Mouse (Mus musculus) gastrocnemius, adult 8-10 months (tissue): ENCODE data around the gene Ccdc70. TPM values are rescaled to one million over a fixed set of nuclear protein-coding genes. Genes with fewer than 3 reads are reported as not detected.
"Not testable (repeated sequence)": the region's sequence is repeated elsewhere in the genome, so short reads cannot be mapped to it uniquely, and the experiment has no call there.

Experiments
- DNase-seq, 2 experiments: peaks; one replicate each; pipeline ENCODE4 v3.0.0; 2022; ENCODE audit warnings: low spot score in 2 of 2
- total RNA-seq, 4 experiments: library from RNA; stranded (reverse); gene quantifications; 2 replicates each; pipeline ENCODE4 v1.2.4; 2022

Ccdc70 gene
- total RNA-seq = not detected

- DNase-seq = no peak
Observed at GRCm38 (mm10) chr8:21969475-21969874, at the start of gene Ccdc70. TSS of gene Ccdc70 (plus strand) at chr8:21969775.

GRCm38 (mm10) chr8:21930754-21931153 is 38.8 kb upstream of the Ccdc70 start:
- not testable (repeated sequence) for DNase-seq

- no peak for DNase-seq
Observed at GRCm38 (mm10) chr8:21932610-21933009, 37.0 kb upstream of the Ccdc70 start, which contains the start of gene Defb15. TSS of gene Defb15 (minus strand) at chr8:21932710.

- DNase-seq = not testable (repeated sequence)
Observed at GRCm38 (mm10) chr8:21938052-21938451, 31.5 kb upstream of the Ccdc70 start, which contains the start of gene Defb35. TSS of gene Defb35 (plus strand) at chr8:21938352.

GRCm38 (mm10) chr8:21946462-21946861 is 23.1 kb upstream of the Ccdc70 start, which contains the start of gene Defb13:
TSS of gene Defb13 (plus strand) at chr8:21946762.
- DNase-seq = no peak

GRCm38 (mm10) chr8:21947311-21948017 is 22.1 kb upstream of the Ccdc70 start:
- no peak for DNase-seq

GRCm38 (mm10) chr8:21955321-21955720 is 14.3 kb upstream of the Ccdc70 start:
- no peak for DNase-seq

GRCm38 (mm10) chr8:21956336-21956735 is 13.2 kb upstream of the Ccdc70 start:
- DNase-seq = no peak

GRCm38 (mm10) chr8:21958414-21958813 is 11.2 kb upstream of the Ccdc70 start, which contains the start of gene Fam90a1a:
TSS of gene Fam90a1a (plus strand) at chr8:21958714.
- no peak for DNase-seq

GRCm38 (mm10) chr8:21966646-21967045 is 2.9 kb upstream of the Ccdc70 start:
- no peak for DNase-seq

GRCm38 (mm10) chr8:21978193-21978592 is 8.6 kb downstream of the Ccdc70 start:
- DNase-seq = no peak

- DNase-seq = no peak
Observed at GRCm38 (mm10) chr8:21981664-21982337, 12.2 kb downstream of the Ccdc70 start.

GRCm38 (mm10) chr8:21992184-21992583 is 22.6 kb downstream of the Ccdc70 start:
- DNase-seq = no peak

GRCm38 (mm10) chr8:21995181-21995580 is 25.6 kb downstream of the Ccdc70 start:
- no peak for DNase-seq

- no peak for DNase-seq
Observed at GRCm38 (mm10) chr8:22004750-22005522, 35.4 kb downstream of the Ccdc70 start.

GRCm38 (mm10) chr8:22006423-22006822 is 36.8 kb downstream of the Ccdc70 start:
- no peak for DNase-seq

- DNase-seq = no peak
Observed at GRCm38 (mm10) chr8:22009403-22009802, 39.8 kb downstream of the Ccdc70 start.

- DNase-seq = no peak
Observed at GRCm38 (mm10) chr8:22013034-22013707, 43.6 kb downstream of the Ccdc70 start.

GRCm38 (mm10) chr8:22017731-22018130 is 48.2 kb downstream of the Ccdc70 start:
- DNase-seq = no peak

GRCm38 (mm10) chr8:22019498-22019897 is 49.9 kb downstream of the Ccdc70 start:
- DNase-seq = no peak

- DNase-seq = no peak
Observed at GRCm38 (mm10) chr8:22022244-22022643, 52.7 kb downstream of the Ccdc70 start.
